Mouse (Mus musculus) thymus, adult 18-20 months (tissue): ENCODE results near the gene Gpha2.

Experiments
- DNase-seq, 2 experiments: peaks; one replicate each; pipeline ENCODE4 v3.0.0; 2022; ENCODE audit warnings: mixed read lengths in 2 of 2

The Gpha2 gene

DNA sequence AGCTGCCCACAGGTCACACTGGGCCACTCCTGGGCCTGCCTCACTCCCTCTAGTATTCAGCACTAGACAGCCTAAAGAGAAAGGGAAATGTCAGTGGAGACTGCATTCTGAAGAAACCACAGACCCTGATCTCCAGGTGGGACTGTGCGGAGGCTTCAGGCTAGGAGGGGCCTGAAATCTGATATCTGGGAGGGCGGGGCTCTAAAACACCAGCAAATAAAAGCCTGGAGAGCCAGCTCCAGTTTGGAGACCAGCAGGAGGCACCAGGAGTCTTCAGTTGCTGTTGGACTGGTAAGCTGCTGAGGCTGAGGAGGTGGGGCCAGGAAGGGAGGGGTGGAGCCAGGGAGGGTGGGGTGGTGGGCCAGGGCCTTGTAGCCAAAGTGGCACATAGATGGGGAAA is at the start of gene Gpha2:
TSS of gene Gpha2 (plus strand) at position 246 of the 400 bp plus-strand sequence.
- no peak for DNase-seq

DNA sequence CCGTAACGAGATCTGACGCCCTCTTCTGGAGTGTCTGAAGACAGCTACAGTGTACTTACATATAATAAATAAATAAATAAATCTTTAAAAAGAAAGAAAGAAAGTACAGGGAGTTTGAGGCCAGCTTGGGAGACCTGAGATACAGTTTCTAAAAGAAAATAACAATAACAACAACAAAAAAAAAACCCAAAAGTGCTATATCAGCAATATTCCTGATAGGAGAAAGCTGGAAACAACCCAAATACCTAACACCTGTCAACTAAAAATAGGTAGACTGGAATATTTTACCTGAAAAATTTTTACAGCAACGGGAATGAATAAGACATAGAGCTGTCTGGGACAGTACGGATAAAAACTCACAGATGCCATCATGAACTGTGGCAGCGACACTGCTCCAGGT is 47.4 kb upstream of the Gpha2 start:
- DNase-seq = no peak

DNA sequence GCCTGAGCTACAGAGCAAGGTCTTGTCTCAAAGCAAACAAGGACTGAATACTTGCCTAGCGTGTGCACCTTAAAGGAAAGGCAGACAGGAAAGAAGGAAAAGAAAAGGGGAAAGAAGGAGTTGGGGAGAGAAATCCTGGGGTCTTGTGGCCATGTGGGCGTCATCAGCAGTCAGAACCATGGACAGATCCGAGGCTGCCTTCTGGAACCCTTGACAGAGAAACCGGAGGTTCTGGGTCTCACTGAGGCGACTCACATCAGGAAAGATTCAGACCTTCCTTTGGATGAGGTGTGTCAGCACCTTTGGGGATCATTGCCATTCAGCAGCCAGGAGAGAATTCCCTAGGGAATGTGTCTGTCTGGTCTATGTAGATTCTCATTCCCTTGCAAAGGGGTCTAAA is 44.6 kb upstream of the Gpha2 start:
- DNase-seq = no peak

DNA sequence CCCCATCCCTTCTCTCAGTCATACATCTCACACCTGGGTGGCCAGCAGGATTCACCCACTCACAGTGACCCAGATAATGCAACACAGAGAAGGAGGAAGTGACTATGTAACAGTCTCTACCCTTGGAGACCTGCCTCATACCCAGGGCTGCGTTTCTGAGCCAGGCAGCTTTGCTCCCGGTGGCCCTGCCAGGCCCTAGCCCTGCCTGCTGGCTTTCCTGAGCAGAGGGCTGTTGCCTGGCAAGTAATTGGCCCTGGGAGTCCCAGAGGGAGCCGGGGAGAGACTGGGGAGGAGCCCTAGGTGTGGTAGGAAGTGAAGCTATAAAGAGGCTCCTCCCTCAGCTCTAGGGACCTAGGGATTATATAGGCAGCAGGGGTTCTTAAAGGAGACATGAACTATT is 43.6 kb upstream of the Gpha2 start:
- DNase-seq = no peak

DNA sequence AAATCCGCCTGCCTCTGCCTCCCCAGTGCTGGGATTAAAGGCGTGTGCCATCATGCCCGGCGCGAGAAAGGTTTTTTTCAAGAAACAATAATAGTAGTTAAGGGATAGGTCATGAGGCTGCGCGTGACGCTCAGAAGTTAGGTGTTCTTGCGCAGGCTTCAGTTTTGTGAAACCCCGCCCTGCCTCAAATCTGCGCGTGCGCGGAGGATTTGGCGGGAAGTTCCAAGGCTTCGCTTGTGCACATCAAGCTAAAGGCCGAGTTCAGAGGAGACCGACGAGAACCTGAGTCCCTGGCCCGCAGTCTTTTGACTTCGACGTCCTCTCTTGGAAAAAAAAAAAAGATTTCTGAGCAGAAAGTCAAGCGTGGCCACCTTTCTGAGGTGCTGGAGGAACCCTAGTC is 42.0 kb upstream of the Gpha2 start, which contains the start of gene Majin:
TSS of gene Majin (plus strand) at position 258 of the 400 bp plus-strand sequence.
- DNase-seq = no peak

DNA sequence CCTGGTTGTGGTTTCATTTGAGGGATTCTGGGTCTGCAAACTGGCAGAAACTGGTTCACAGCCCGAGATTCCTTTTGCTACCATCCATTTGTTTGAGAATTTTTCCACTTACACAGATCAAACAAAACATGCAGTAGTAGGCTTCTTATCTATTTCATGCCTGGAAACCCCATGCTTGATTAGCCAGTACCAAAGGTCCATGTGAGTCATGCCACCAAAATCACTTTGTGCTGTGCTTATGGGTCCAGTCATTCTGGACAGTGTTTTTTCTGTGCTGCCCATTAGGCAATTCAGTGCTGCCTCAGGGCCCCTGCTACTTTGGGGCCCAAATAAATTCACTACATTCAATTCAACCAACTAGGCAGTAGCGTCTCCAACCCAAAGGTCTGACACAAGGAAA is 21.9 kb upstream of the Gpha2 start:
- DNase-seq = no peak

DNA sequence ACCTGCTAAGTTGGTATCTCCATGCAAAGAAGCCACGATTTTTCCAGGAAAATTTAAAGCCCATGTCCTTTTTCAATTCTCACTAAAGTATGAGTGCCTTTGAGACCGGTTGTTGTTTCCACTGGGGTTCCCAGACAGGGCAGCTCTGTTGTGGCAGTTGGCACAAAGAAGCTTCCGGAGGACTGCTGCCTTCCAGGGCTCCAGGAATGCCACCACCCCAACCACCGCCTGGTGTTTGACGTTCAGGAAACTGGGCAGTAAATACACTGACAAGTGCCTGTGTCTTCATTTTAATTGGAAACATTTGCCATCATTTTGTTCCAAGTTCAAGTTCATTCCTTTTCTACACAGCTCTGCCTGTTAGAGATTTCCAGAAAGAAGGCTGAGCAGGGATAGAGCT is 19.5 kb upstream of the Gpha2 start:
- DNase-seq = no peak

DNA sequence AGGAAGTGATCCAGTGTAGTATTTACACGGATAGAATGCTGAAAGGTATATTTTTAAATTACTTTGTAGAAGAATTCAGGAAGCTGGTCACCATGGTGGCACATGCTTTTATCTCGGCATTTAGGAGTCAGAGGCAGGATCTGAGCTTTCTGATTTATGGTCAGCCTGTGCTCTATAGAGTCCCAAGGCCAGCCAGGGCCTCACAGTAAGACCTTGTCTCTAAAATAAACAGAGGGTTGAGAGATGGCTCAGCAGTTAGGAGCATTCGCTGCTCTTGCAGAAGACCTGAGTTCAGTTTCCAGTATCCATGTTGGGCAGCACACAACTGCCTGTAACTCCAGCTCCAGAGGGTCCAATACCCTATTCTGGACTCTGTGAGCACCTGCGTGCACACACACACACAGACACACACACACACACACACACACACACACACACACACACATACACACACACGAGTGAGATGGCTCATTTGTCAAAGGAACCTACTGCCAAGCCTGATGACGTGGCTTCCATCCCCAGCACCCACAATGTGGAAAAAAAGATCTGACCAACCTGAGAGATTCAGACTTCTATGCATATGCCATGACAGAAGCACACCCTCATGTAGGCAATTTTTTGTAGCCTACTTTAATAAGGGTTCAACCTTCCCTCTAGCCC is 10.0 kb upstream of the Gpha2 start:
- DNase-seq = no peak

DNA sequence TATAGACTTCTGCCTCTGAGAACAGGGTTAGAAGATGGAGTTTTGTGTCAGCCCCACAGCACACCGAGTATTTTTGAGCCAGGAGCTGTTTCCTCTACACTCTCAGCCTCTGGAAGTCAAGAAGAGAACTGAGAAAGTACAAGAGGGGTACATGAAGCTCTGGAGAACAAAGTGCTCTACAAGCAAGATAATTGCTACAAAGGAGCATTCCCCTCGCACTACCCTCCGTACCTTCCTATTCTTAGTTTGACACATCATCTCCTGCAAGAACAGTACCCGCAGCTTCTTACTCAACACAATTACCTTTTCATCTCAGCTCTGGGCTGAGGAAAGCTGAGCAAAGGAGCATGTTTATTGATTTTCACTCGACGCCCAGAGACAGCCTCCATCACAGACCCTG is 7.6 kb upstream of the Gpha2 start:
- no peak for DNase-seq

DNA sequence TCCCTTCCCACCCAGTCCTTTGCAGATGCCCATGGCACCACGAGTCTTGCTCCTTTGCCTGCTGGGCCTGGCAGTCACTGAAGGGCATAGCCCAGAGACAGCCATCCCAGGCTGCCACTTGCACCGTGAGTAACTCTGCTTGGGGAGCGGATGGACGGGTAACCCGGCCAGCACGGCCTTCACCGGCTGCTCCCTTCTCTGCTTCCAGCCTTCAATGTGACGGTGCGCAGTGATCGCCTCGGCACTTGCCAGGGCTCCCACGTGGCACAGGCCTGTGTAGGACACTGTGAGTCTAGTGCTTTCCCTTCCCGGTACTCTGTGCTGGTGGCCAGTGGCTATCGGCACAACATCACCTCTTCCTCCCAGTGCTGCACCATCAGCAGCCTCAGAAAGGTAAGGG is 583 bp downstream of the Gpha2 start:
- DNase-seq = no peak

DNA sequence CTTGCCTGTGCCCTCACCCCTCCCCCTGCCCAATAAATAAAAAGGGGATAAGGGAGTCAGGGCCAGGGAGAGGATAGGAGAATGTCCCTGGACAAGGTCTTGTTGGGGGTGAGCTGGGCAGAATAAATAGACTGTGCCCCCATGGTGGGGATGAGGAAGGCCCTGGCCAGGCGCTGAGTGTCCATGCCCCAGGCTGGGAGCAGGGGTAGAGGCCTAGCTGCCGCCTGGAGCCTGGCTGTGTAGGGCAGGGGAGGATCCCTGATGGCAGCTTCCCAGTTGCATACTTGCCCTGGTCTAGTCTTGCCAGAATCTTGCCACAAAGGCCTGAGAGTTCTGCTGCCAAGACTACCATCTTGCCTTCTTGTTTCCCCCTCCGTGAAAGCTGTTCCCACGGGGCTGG is 1.7 kb downstream of the Gpha2 start:
- DNase-seq = no peak

DNA sequence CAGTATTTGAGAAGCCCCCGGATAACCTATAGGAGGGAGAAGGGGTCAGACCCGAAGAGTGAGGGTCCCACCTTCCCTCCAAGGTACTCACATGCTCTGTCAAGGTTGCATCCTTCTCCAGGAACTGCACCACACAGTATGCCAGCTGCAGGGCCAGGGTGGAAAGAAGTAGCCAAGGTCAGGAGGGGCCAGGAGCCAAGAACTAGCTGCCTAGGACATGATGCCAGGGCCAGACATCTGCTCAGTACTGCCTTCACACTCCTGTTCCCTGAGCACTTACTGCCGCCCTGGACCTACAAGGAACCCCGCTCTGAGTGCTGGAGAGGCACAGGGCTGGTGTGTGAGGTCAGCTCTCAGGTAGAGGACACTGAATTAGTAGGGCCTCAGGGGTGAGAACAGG is 4.2 kb downstream of the Gpha2 start:
- DNase-seq = no peak

DNA sequence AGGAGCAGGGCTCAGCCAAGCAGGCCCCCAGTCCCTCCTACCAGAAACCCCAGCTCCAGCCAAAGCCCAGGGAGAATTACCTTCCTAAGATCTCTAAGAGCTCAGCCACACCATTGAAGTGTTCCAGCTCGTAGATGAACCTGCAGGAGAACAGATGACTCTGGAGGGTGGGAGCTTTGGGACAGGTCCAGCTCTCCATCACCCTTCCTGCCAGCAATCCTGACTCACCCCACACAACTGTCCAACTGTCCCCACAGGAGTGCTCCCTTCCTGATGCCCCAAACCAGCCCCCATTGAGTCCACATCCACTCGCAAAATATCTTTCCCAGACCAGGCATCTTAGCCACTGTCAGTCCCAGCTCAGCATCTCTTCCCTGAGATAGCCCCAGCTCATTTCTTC is 4.9 kb downstream of the Gpha2 start:
- DNase-seq = no peak

DNA sequence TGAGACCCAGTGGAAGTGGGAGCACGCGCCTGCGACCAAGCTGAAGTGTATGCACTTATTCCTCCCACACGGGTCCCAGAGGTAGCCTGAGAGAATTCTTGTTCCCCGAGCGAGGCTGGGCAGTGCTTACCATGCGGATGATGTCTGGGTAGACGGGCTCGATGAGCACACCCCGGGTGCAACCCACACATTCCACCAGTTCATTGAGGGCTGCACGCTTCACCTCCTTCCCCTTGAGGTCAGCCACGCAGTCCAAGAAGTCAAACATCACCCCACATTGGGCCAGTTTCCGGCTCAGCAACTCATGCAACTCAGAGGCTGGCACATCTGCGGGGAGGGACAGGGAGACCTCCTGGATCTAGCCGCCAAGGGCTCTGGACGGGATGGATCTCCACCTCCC is 7.5 kb downstream of the Gpha2 start:
- no peak for DNase-seq

DNA sequence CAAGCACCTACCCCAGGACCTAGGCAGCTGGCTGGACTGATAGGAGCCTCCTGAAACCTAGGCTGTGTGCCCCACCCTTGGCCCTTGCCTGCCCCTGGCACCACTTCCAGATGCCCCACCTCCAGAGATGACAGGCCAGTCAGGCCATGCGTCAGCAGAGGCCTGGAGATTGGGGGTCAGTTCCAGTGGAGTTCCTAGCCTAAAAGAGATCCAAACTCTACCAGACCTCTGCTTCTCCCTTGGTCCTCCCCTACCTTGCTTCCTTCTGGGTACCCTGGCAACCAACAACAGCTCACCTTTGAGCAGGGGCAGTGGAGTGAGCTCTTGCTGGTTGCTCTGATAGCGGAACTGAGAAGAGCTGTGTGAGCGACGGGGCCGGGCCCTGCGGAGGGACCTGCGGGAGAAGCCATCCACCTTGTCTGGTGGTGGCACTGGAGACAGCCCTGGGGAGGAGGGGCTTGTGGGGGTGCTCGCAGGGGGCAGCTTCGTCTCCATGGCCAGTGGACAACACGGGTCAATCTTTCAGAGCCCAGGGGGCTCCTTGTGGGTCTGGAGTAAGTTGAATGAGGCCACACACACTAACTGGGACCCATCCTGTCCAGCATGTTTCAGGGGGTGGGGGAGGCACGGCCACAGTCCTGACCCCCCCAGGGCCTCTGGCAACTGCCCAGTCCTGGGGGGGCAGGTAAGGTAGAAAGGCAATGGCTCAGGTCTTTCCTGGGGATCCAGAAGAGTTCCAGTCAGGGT is 8.3 kb downstream of the Gpha2 start:
- DNase-seq = no peak

DNA sequence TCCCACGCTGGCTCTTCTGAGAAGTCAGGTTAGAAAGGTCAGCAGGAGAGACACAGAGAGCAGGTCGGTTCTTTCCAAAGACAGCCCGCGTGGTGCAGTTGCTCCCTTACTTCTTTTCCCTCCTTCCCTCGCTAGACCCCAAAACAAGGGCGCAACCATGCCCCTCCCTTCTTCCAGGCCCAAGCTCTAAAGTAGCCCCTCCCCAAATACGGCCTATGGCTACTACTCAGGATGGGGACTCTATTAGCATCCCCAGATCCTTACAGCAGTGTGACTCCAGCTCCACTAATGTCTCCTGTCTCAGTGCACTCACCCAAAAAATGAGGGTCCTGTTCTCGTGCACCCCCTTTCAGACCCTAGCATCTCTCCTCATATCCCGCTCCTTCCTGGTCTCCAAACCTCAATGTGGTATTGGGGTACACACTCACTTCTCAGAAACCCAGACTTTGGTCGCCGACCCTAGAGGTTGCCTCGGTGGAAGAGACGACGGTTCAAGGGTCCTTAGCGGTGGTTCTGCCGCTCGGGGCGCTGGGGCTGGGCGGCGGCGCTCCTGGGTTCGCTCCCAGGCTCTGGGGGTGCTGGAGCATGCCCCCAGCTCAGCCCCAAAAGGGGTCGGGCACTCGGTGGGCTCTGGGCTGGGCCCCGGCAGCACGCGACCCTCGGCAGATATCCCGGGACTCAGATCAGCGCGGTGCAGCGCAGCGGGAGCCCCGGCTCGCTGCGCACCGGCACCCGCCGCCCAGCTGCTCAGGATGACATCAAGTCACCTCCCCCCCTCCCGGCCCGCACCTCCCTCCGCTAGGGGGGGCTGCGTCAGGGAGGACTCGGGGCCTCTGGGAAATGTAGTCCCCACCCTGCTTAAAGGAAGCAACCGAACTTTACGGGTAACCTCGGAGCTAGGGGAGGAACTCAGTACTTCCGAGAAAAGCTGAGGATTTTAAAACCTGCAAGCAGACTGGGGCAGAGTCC is 9.2 kb downstream of the Gpha2 start, which contains the start of gene Ppp2r5b:
TSS of gene Ppp2r5b (minus strand) at position 789 of the 969 bp plus-strand sequence.
- DNase-seq = peak; percentile 95 to 96

DNA sequence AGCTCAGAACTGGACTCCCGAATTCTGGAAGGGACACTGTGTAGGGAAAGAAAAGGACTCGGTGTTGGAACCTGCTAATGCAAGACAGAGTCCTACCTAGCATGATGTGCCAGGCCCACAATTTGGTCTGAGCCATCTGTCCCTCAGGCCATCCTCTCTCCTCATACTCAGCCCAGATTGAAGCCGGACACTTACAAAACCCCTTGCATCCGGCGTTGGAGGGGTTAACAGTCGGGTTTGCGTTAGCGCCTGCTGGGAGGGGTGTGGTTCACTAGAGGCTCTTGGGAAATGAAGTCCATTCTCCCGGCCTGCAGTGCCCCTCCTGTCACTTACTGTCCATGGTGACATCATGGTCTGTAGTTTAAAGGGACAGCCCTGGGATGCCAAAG is 9.9 kb downstream of the Gpha2 start:
- peak; percentile 78 to 89 for DNase-seq

DNA sequence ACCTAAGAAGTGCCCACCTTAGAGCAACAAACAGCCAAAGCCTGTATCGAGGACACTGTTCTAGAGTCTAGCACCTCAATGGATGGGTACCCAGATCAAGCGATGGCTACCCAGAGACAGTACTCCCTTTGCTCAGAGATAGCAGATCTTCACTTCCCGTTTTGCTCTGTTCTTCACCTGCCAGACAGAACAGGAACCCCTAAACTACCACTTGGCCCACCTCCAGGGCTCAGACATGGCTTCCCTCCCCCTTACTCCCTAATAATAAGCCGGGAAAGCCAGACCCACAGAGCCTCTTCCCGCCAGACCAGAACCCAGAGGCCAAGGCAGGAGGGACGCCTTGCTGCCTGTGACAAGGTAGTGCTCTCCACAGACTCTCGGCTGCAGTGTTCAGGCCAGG is 10.7 kb downstream of the Gpha2 start:
- DNase-seq = no peak

DNA sequence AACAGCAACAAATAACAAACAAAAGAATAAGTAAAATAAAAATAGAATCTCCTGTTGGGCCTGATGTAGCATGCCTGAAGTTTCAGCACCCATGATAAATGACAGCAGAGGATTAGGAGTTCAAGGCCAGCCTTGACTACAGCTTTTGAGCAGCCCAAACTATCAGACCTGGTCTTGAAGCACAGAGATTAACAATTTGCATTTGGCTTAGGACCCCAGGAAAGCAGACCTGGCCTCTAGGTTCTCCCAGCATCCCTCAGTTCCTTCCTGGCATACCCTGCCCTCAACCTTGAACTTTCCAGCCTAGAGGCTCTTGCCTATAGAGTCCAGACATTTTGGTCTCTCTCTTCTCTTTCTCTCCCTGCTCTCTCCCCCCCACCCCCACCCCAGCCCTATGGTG is 12.6 kb downstream of the Gpha2 start:
- no peak for DNase-seq

DNA sequence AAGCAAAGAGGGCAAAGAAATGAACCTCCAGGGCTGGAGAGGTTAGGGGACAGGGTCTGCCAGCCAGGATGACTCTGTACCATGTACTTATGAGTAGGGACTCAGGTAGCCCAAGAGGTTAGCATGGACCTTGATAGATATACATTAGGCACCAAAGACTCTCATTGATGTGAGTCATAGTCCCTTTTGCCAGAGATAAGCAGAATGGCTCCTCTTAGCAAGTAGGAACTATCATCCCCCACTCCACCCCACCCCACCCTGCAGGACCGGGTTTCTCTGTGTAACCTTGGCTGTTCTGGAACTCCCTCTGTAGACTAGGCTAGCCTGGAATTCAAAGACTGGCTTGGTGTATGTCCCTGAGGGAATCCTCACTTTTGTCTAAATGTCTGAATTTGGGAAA is 14.0 kb downstream of the Gpha2 start:
- DNase-seq = no peak

DNA sequence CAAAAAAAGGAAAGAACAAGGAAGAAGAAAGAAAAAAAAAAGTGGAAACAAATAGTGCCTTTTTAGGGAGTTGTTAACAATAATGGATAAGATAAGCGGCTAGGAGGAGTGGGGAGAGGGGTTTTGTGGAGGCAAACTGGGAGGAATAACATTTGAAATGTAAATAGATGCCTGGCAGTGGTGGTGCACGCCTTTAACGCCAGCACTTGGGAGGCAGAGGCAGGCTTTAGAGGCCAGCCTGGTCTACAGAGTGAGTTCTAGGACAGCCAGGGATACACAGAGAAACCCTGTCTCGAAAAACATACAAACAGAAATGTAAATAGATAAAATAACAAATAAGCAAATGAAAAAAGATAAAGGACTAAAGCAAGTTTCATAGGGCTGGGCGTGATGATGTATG is 14.5 kb downstream of the Gpha2 start:
- no peak for DNase-seq

DNA sequence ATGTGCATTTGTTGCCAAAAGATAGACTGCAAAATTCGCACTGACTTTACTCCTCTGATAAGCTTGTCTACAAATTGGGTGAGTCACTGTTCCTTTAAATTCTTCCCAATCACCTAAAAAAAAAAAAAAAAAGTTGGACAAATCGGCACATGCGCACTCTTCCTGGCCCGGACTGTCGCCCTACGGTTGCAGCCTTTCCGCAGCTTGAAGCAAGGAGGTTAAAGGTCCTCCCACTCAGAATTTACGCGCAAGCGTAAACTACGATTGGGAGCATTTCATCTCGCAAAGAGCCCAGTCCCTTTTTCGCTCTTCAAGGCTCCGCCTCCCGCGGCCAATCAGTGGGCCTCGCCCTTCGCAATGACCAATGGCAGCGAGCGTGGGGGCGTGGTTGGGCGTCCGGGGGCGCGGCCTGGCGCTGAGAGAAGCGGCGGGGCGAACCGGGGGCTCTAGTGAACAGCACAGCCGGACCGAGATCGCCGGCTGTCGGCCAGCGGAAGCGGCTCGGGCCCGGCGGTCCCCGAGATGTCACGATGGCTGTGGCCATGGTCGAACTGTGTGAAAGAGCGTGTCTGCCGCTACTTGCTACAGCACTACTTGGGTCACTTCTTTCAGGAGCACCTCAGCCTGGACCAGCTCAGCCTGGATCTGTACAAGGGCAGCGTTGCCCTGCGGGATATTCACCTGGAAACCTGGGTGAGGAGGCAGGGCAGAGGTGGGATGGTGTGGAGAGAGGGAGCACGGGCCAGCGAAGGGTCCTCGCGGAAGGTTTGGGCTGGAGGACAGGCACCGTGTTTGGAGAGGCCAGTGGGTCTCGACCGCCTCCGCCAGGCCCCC is 15.3 kb downstream of the Gpha2 start, which contains the start of gene Atg2a:
TSS of gene Atg2a (plus strand) at position 395 of the 834 bp plus-strand sequence.
- DNase-seq = peak; percentile 97 to 99
